Mouse (Mus musculus) ES-E14 (cell line): ENCODE measurements at regions not wholly inside any gene's neighbourhood (a gene's known extent, or its start where the extent isn't known, plus 50 kb on each side); places are given as distances from the start of the nearest gene placed in this dataset.
A peak's percentile ranks its signal among the peaks of the same experiment; 100 is the strongest.

Source experiments
- DNase-seq: peaks from one replicate; pipeline ENCODE4 v3.0.0-alpha.2; 2013; ENCODE audit warnings: low read depth, low spot score
- H3K27ac ChIP-seq: 2 replicates; pipeline ENCODE4 v1.5.1; 2012; ENCODE audit warnings: low read depth, mild to moderate bottlenecking, low read length, moderate library complexity, mixed read lengths; ENCODE audit not compliant: poor library complexity, insufficient read depth, severe bottlenecking
- H3K36me3 ChIP-seq: 2 replicates; pipeline ENCODE4 v1.6.1; 2012; ENCODE audit warnings: mild to moderate bottlenecking, low read length, moderate library complexity, mixed read lengths; ENCODE audit not compliant: control insufficient read depth, poor library complexity, insufficient read depth, severe bottlenecking
- H3K4me1 ChIP-seq, 2 experiments: fragments of 150-350 bp in 1 of 2; sonication (generic) in 1 of 2; 2 replicates each; pipeline ENCODE4 v1.6.1; 2012; ENCODE audit warnings: low read length in 2 of 2, mild to moderate bottlenecking in 1 of 2, mixed read lengths in 1 of 2; ENCODE audit not compliant: control insufficient read depth in 2 of 2, insufficient read depth in 2 of 2, poor library complexity in 1 of 2
- H3K4me3 ChIP-seq, 2 experiments: fragments of 150-350 bp in 1 of 2; sonication (generic) in 1 of 2; 2 replicates each; pipeline ENCODE4 v1.5.1; 2012; ENCODE audit warnings: low read length in 2 of 2, low read depth in 1 of 2, mild to moderate bottlenecking in 1 of 2, mixed read lengths in 1 of 2; ENCODE audit not compliant: insufficient read depth in 1 of 2, poor library complexity in 1 of 2, severe bottlenecking in 1 of 2
- H3K9ac ChIP-seq: 2 replicates; pipeline ENCODE4 v1.6.1; 2012; ENCODE audit warnings: low read depth, mild to moderate bottlenecking, low read length, mixed read lengths; ENCODE audit not compliant: poor library complexity, insufficient read depth, severe bottlenecking
- H3K9me3 ChIP-seq: fragments of 150-350 bp; sonication (generic); 2 replicates; pipeline ENCODE4 v1.6.1; 2012; ENCODE audit warnings: low read depth, mild to moderate bottlenecking, low read length; ENCODE audit not compliant: control insufficient read depth, insufficient read depth
- CHD2 ChIP-seq: IDR thresholded peaks from 2 replicates; pipeline ENCODE4 v1.6.1; 2014; ENCODE audit warnings: mild to moderate bottlenecking, low read depth, low read length, inconsistent platforms
- HCFC1 ChIP-seq: IDR thresholded peaks from 2 replicates; pipeline ENCODE4 v1.6.1; 2012; ENCODE audit warnings: low read length, inconsistent platforms, borderline replicate concordance; ENCODE audit not compliant: insufficient read depth
- MAFK ChIP-seq: IDR thresholded peaks from 2 replicates; pipeline ENCODE4 v1.6.1; 2014; ENCODE audit warnings: mild to moderate bottlenecking, low read depth, low read length, inconsistent platforms; ENCODE audit not compliant: insufficient read depth
- ZC3H11A ChIP-seq: IDR thresholded peaks from 2 replicates; pipeline ENCODE4 v1.6.1; 2012; ENCODE audit warnings: low read depth, mild to moderate bottlenecking, inconsistent platforms, low read length, borderline replicate concordance
- ZNF384 ChIP-seq: IDR thresholded peaks from 2 replicates; pipeline ENCODE4 v1.6.1; 2012; ENCODE audit warnings: low read depth, low read length, inconsistent platforms
- in situ Hi-C, 2 experiments: fragments of 600-800 bp; cut with MboI; formaldehyde crosslinking; loops; one replicate each; pipeline ENCODE4 v1.15.1; 2025; ENCODE audit warnings: low sequenced_read_pairs in 2 of 2, inconsistent platforms in 1 of 2; ENCODE audit not compliant: unreplicated experiment in 2 of 2

DNA sequence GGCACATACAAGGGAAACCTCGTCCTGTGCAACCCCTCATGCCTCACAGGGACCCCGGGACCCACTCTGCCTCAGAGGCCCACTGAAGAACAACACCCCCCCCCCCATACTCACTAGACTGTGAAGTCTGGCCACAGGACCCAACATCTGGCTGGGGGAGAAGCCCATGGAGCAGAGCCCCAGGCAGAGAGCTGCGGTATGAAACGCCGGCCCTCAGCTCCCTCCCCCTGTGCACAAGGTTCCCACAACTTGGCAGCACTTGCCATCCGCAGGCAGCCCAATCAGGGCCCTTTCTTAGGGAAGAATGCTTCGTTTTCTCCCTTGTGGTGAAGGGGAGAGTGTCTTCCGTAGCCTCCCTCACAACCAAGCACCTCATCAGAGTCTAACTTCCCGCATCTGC, 66.6 kb upstream of the Tmem132d start:
- TF ChIP-seq ZNF384: no peak
- no peak for TF ChIP-seq ZC3H11A
- no peak for TF ChIP-seq HCFC1
- TF ChIP-seq MAFK: no peak
- TF ChIP-seq CHD2: no peak
- no peak for DNase-seq
- Histone ChIP-seq H3K27ac (no peak overlapping the region), H3K4me3 (no peak overlapping the region), H3K4me1 (peaks cover 0 to 1% of the 10 kb centered on the region in 2 experiments; a peak in 1 of 4 replicates), H3K9ac (no peak overlapping the region), H3K36me3 (no peaks in the 10 kb centered on the region), H3K9me3 (no peaks in the 10 kb centered on the region)
- in situ Hi-C loops: no loop called here

DNA sequence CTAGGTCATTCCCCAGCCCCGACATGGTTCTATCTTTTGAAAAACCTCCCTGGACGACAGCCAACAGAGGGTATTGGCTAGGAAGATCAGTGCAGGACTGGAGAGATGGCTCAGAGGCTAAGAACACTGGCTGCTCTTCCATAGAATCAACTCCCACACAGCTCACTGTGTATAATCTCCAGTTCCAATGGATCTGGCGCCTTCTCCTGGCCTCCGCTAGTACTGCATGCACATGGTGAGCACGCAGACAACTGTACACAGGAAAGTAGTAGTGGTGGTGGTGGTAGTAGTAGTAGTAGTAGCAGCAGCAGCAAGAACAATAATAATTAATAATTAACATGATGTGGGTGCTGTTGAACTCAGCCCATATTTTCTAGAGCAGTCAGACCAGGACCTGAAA, 66.2 kb upstream of the Tmem132d start:
- peak; percentile 78 for DNase-seq
- Histone ChIP-seq H3K9me3 (no peaks in the 10 kb centered on the region), H3K9ac (no peak overlapping the region), H3K36me3 (no peaks in the 10 kb centered on the region), H3K27ac (no peak overlapping the region), H3K4me3 (no peak overlapping the region), H3K4me1 (peaks cover 0 to 1% of the 10 kb centered on the region in 2 experiments; a peak in 1 of 4 replicates)
- in situ Hi-C loops: no loop called here
- peak; percentile 68; the same call in 1 of the 2 replicates for TF ChIP-seq ZC3H11A
- no peak for TF ChIP-seq ZNF384
- TF ChIP-seq MAFK: no peak

GRCm38 (mm10) chr5:128492541-128492940, 59.7 kb upstream of the Tmem132d start:
- no peak overlapping the region for H3K9ac ChIP-seq
- in situ Hi-C loops: no loop called here
- peaks cover 0 to 2% of the 10 kb centered on the region in 2 experiments; a peak in 1 of 4 replicates for H3K4me1 ChIP-seq
- TF ChIP-seq MAFK (no peak), HCFC1 (no peak), ZNF384 (no peak), ZC3H11A (no peak), CHD2 (no peak)
- H3K27ac ChIP-seq: no peak overlapping the region
- H3K36me3 ChIP-seq: no peaks in the 10 kb centered on the region
- DNase-seq: no peak
- H3K9me3 ChIP-seq: no peaks in the 10 kb centered on the region
- H3K4me3 ChIP-seq: no peak overlapping the region

DNA sequence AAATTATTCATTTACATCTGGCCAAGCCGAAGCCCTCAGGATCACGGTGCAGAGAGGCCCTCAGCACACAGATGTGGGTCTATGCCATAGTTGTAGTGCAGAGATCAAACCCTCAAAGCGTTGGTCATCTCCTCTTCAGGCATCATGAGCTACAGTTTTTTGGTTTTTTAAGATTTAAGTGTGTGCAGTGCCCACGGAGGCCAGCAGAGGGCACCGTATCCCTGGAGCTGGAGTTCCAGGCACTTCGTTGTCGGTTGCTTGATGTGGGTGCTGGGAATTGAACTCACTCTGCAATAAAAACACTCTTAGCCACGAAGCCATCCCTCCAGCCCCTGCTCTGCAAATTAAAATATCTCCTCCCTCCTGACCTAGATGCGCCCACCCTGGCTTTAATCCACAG, 58.3 kb upstream of the Tmem132d start:
- Histone ChIP-seq H3K36me3 (no peaks in the 10 kb centered on the region), H3K4me3 (no peak overlapping the region), H3K4me1 (peaks cover 0 to 9% of the 10 kb centered on the region in 2 experiments; a peak in 2 of 4 replicates), H3K9ac (no peak overlapping the region), H3K9me3 (no peaks in the 10 kb centered on the region), H3K27ac (no peak overlapping the region)
- peak; percentile 55 for DNase-seq
- TF ChIP-seq ZNF384 (no peak), HCFC1 (no peak), ZC3H11A (no peak), CHD2 (no peak), MAFK (no peak)
- in situ Hi-C loops: no loop called here
